Mouse (Mus musculus) lung, embryonic 14.5 days (tissue): ENCODE data around the gene Zfp324. TPM values are rescaled to one million over a fixed set of nuclear protein-coding genes. Genes with fewer than 3 reads are reported as not detected.
A peak's percentile ranks its signal among the peaks of the same experiment; 100 is the strongest.

ENCODE experiments used
- ATAC-seq: fragments of 200-750 bp; cut with Nextera tagmentation; 2 replicates; pipeline ENCODE4 v1.8.0; 2017; ENCODE audit warnings: mild to moderate bottlenecking, moderate TSS enrichment, moderate library complexity; ENCODE audit not compliant: insufficient read depth
- DNase-seq: peaks from one replicate; pipeline ENCODE4 v3.0.0-alpha.2; 2015
- H3K27ac ChIP-seq: fragments of 300-500 bp; sonication (generic); 2 replicates; pipeline ENCODE4 v1.5.1; 2014; ENCODE audit warnings: low read depth, mild to moderate bottlenecking, moderate library complexity
- H3K27me3 ChIP-seq: fragments of 300-500 bp; sonication (generic); 2 replicates; pipeline ENCODE4 v1.6.1; 2014; ENCODE audit warnings: low read length, control low read depth; ENCODE audit not compliant: insufficient read depth
- H3K36me3 ChIP-seq: fragments of 300-500 bp; sonication (generic); 2 replicates; pipeline ENCODE4 v1.6.1; 2014; ENCODE audit warnings: control low read depth; ENCODE audit not compliant: insufficient read depth
- H3K4me1 ChIP-seq: fragments of 300-500 bp; sonication (generic); 2 replicates; pipeline ENCODE4 v1.6.1; 2014; ENCODE audit warnings: antibody characterized with exemption, control low read depth; ENCODE audit not compliant: insufficient read depth
- H3K4me2 ChIP-seq: fragments of 300-500 bp; sonication (generic); 2 replicates; pipeline ENCODE4 v1.6.1; 2014; ENCODE audit warnings: mild to moderate bottlenecking
- H3K4me3 ChIP-seq: fragments of 300-500 bp; sonication (generic); 2 replicates; pipeline ENCODE4 v1.5.1; 2014; ENCODE audit warnings: low read depth, low read length
- H3K9ac ChIP-seq: fragments of 300-500 bp; sonication (generic); 2 replicates; pipeline ENCODE4 v1.6.1; 2014
- H3K9me3 ChIP-seq: fragments of 300-500 bp; sonication (generic); 2 replicates; pipeline ENCODE4 v1.6.1; 2016; ENCODE audit warnings: low read depth, low read length, control low read depth
- CTCF ChIP-seq: IDR thresholded peaks from 2 replicates; pipeline ENCODE4 v1.5.1; 2016; ENCODE audit warnings: antibody characterized with exemption, low read depth
- WGBS: fragments of 180-500 bp; shearing (Covaris S2); extraction: QIAGEN DNeasy Blood & Tissue Kit; methylation state at CpG from one replicate; pipeline ENCODE4 v1.1.7; 2014; 5-methylcytosine and 5-hydroxymethylcytosine counted together
- polyA plus RNA-seq: library from polyadenylated mRNA; unstranded; fragments of >200 nt; fragmentation: Nextera tagmentation; extraction: Ambion mirVana; gene quantifications from 2 replicates; pipeline ENCODE4 v1.2.1, GENCODE M21; 2014

Gene Zfp324
- polyA plus RNA-seq, 1 experiment from 2014 or later, result 11.1 TPM

DNA sequence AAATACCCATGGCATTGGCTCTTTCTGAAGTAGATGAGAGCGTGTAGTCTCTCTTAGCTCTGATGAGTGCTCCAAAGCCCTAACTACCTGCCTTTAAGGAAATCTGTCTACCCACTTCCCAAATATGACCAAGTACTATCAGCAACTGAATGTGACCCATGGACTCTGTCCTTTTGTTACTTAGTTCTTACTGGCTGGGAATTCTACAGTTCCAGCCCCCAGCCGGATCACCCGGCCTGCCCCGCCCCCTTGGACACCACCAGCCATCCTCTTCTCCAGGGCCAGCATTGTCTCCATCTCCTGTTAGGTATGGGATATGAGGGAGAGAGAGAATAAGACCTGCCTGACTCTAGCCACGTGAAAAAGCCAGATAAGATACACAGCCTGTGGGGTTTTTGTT, 32.4 kb downstream of the Zfp324 start, which contains the start of gene Slc27a5:
Gene Slc27a5 (minus strand): TSS at position 140 of the 400 bp plus-strand sequence.
- H3K4me2 ChIP-seq, result no peak within 1 kb of the TSS
- WGBS, result 70% methylated on average over 5 of the region's 5 CpGs
- H3K9me3 ChIP-seq, result no peaks in the 10 kb centered on the region
- H3K9ac ChIP-seq, result no peak within 1 kb of the TSS
- H3K4me3 ChIP-seq, result no peak within 1 kb of the TSS
- no peak for ATAC-seq
- H3K27ac ChIP-seq, result no peak within 1 kb of the TSS
- no peaks in the 10 kb centered on the region for H3K36me3 ChIP-seq
- no peaks in the 10 kb centered on the region for H3K27me3 ChIP-seq
- no peak for TF ChIP-seq CTCF
- H3K4me1 ChIP-seq, result no peaks in the 10 kb centered on the region
- no peak for DNase-seq

DNA sequence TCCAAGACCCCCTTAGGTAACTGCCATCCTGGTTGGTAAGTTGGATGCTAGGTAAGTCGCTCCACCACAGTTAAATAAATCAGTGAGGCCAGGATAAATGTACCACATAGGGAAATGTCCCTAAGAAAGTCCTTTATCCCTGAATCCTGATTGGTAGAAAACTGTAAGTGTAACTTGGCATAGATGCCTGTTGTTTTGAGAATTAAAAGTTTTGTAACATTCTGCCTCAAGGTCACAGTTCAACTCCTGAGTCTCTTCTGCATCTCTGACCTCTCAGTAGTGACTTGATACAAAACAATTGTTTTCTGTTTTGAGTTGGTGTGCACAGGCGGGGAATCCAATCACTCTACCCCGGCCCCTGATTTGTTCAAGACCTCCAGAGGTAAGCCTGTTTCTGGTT, 33.2 kb downstream of the Zfp324 start, which contains the start of gene Trim28:
Gene Trim28 (plus strand): TSS at position 264 of the 400 bp plus-strand sequence.
- no peak within 1 kb of the TSS for H3K27ac ChIP-seq
- no peak for DNase-seq
- no peaks in the 10 kb centered on the region for H3K9me3 ChIP-seq
- no peak for TF ChIP-seq CTCF
- H3K4me2 ChIP-seq, result no peak within 1 kb of the TSS
- H3K36me3 ChIP-seq, result 0 out of 2 replicates have a peak, but pooled peaks cover 1% of the 10 kb centered on the region
- H3K4me3 ChIP-seq, result no peak within 1 kb of the TSS
- no peaks in the 10 kb centered on the region for H3K27me3 ChIP-seq
- no peak for ATAC-seq
- no peak within 1 kb of the TSS for H3K9ac ChIP-seq
- WGBS, result 76% methylated on average over 3 of the region's 3 CpGs
- no peaks in the 10 kb centered on the region for H3K4me1 ChIP-seq

DNA sequence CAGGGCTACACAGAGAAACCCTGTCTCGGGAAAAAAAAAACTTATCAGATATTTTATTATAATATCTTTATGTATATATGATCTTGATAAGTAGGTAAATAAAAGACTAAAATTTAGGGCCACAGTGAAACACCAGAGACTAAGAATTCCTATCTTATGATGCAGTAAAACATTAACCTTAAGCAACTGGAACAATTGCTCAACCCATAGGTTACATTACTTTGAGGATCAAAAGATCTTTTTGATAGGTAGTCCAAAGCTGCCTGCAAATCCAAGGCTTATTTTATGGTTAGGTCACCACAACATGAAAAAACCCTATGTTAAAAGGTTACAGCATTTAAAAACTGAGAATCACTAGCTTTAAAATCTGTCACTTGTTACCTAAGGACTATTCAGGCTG, 35.9 kb downstream of the Zfp324 start:
- TF ChIP-seq CTCF, result no peak
- Histone ChIP-seq H3K36me3 (peaks cover 23% of the 10 kb centered on the region), H3K9me3 (no peaks in the 10 kb centered on the region), H3K27me3 (no peaks in the 10 kb centered on the region), H3K4me1 (no peaks in the 10 kb centered on the region), H3K27ac (no peak overlapping the region), H3K4me2 (no peak overlapping the region), H3K4me3 (no peak overlapping the region), H3K9ac (no peak overlapping the region)
- ATAC-seq, result no peak
- WGBS, result 57% methylated on average over 1 of the region's 1 CpGs
- no peak for DNase-seq

DNA sequence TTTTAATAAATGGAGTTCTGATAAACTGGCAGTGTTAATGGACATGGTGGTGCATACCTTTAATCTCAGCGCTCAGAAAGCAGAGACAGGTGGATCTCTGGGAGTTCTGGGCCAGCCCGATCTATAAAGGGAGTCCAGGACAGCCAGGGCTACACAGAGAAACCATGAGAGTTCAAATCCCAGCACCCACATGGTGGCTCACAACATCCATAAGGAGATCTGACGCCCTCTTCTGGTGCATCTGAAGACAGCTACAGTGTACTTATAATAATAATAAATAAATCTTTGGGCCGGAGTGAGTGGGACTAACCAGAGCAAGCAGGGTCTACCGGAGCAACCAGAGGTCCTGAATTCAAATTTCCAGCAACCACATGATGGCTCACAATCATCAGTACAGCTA, 37.7 kb downstream of the Zfp324 start:
- DNase-seq (no peak), ATAC-seq (no peak)
- Histone ChIP-seq H3K36me3 (peaks cover 41% of the 10 kb centered on the region), H3K27ac (no peak overlapping the region), H3K27me3 (no peaks in the 10 kb centered on the region), H3K4me3 (no peak overlapping the region), H3K9ac (no peak overlapping the region), H3K9me3 (no peaks in the 10 kb centered on the region), H3K4me1 (no peaks in the 10 kb centered on the region), H3K4me2 (no peak overlapping the region)
- 77% methylated on average over 5 of the region's 5 CpGs for WGBS
- no peak for TF ChIP-seq CTCF

DNA sequence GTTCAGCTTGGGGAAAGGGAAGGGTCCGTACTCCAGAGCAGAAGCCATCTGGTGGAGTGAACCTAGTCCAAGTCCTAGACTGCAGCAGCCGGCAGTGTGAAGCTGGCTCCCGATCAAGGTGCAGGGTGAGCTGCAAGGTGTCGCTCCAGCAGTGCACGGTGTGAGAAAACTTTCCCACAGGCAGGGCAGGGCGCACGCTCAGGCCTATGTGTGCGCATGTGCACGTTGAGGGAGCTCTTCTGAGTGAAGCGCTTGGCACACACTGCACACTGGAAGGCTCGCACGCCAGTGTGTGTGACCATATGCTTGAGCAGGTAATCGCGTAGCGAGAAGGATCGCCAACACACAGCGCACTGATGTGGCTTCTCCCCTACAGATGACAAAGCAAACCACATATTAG, 40.4 kb downstream of the Zfp324 start:
- no peak overlapping the region for H3K4me3 ChIP-seq
- no peak overlapping the region for H3K27ac ChIP-seq
- no peaks in the 10 kb centered on the region for H3K9me3 ChIP-seq
- H3K4me2 ChIP-seq, result no peak overlapping the region
- DNase-seq, result no peak
- peaks cover 41% of the 10 kb centered on the region for H3K36me3 ChIP-seq
- H3K4me1 ChIP-seq, result no peaks in the 10 kb centered on the region
- no peak for TF ChIP-seq CTCF
- H3K27me3 ChIP-seq, result no peaks in the 10 kb centered on the region
- WGBS, result 85% methylated on average over 17 of the region's 17 CpGs
- ATAC-seq, result no peak
- H3K9ac ChIP-seq, result no peak overlapping the region

DNA sequence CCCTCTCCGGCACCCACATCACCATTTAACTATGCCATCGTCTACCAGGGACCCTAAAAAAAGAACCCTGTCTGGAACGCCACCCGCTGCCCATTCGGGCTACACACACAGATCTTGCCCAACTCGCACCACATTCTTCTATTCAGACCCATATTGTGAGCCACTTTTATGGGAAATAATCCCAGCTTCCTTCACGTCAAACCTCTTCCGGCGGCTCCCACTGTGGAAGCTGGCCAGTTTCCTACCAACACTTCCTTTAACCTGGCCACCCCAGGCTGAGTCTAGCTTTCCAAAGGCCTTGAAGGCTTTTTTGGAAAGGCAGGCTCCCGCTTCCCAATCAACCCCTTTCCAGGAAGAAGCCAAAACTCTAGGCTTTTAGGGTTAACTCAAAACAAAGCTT, 40.9 kb downstream of the Zfp324 start:
- TF ChIP-seq CTCF, result no peak
- Histone ChIP-seq H3K4me2 (no peak overlapping the region), H3K9ac (no peak overlapping the region; the same call in 1 of the 2 replicates), H3K4me1 (no peaks in the 10 kb centered on the region), H3K27me3 (no peaks in the 10 kb centered on the region), H3K4me3 (no peak overlapping the region), H3K36me3 (peaks cover 41% of the 10 kb centered on the region), H3K9me3 (no peaks in the 10 kb centered on the region), H3K27ac (no peak overlapping the region)
- no peak for DNase-seq
- ATAC-seq, result no peak
- WGBS, result 82% methylated on average over 10 of the region's 10 CpGs

DNA sequence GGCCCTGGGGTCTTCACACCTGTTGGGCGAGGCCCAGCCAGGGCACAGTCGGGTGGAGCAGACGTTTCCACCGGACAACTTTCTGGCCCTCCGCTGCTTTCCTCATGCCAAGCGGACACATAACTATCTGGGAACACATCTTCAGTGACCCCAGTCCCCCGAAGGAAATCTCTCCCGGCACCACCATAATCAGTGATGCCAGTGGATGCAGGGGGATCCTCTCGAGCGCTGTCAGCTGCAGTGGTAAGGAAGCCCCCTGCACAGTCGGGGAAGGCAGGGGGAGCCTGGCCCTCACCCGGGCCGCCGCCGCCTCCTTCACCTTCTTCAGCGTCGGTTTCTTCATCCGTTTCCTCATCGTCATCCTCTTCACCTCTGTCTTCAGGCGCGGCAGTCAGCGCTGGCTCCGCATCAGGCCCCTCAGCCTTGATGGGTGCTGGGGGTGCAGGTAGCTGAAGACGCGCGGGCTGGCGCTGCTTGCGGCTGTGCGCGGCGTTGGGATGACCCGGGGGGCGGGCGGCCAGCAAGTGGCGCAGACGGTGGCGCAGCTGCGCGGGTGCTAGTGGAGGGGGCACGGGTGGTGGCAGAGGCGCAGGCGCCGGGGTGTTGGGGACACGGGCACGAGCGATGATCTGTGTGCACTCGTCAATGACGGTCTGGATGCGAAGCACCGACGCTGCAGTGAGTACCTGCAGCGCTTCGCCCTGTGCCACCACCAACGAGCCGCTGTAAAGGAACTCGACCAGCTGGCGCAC, 41.9 kb downstream of the Zfp324 start:
- Histone ChIP-seq H3K4me3 (no peak overlapping the region), H3K36me3 (peaks cover 41% of the 10 kb centered on the region), H3K27ac (no peak overlapping the region), H3K9ac (peak overlapping the region; percentile 23; the same call in 1 of the 2 replicates), H3K9me3 (no peaks in the 10 kb centered on the region), H3K4me1 (no peaks in the 10 kb centered on the region), H3K4me2 (0 out of 2 replicates have a peak overlapping the region, but pooled peaks have one; percentile 2), H3K27me3 (no peaks in the 10 kb centered on the region)
- DNase-seq (no peak), ATAC-seq (no peak)
- TF ChIP-seq CTCF, result no peak
- WGBS, result 39% methylated on average over 57 of the region's 57 CpGs
